ENCODE assay signal across 26 mouse cellular contexts in the genomic region with DNA sequence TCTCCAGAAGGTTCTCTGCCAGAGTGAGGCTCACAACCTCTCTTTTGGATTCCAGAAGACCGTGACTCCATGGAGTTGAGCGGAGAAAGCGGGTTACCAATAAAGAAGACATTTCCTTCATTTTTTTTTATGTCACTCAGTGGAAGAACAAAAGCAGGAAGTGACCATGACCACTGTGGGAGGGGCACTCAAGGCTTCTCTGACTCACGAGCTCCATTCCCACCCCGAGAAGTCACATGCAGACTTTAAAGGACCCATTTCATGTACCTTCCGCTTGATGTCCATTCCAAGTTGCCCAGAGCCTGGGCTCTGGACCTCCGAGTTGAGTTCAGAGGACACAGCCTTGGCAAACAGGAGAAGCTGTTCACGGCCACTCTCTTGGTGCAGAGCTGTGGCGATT. TPM values are rescaled to one million over a fixed set of nuclear protein-coding genes. Genes with fewer than 3 reads are reported as not detected.
DNase-seq lines count a peak whose midpoint lies in the region; ATAC-seq and TF ChIP-seq lines count a peak whose summit lies in the region.
"Had no signal": no experiment of that assay in that cellular context is flagged by ENCODE, and none has a peak within 500 bp of the region (broad histone marks: within the 10 kb centered on the region; RNA-seq: fewer than 3 reads in every experiment).

No protein-coding gene starts in this region.

- H3K36me3 ChIP-seq in liver, adult 2 months (ENCODE audit: control insufficient read depth, insufficient read depth, low read length), result no peaks in the 10 kb centered on the region
- H3K36me3 ChIP-seq: heart, embryonic 10.5 days; hindbrain, embryonic 13.5 days; liver, embryonic 15.5 days; neural tube, embryonic 12.5 days; stomach, embryonic 15.5 days had no signal

- 74% methylated on average over 9 of the region's 9 CpGs for WGBS in liver, adult 2 months

- H3K4me3 ChIP-seq in liver, adult 2 months (ENCODE audit: insufficient read depth, low read depth, low read length), result no peak overlapping the region
- H3K4me3 ChIP-seq in bone marrow macrophage, adult 2 months (ENCODE audit: insufficient read depth, low read length), result peak overlapping the region; percentile 31
- H3K4me3 ChIP-seq: heart, embryonic 10.5 days; hindbrain, embryonic 13.5 days; liver, embryonic 15.5 days; neural tube, embryonic 12.5 days; stomach, embryonic 15.5 days had no signal

- no peaks in the 10 kb centered on the region for H3K4me1 ChIP-seq in liver, adult 2 months (ENCODE audit: control insufficient read depth, insufficient read depth, low read length)
- H3K4me1 ChIP-seq in bone marrow macrophage, adult 2 months (ENCODE audit: control insufficient read depth, insufficient read depth, low read length), result peaks cover 48% of the 10 kb centered on the region
- H3K4me1 ChIP-seq: hindbrain, embryonic 13.5 days; neural tube, embryonic 12.5 days; stomach, embryonic 15.5 days had no signal

- ATAC-seq in megakaryocyte, adult 5-6 weeks (ENCODE audit: poor library complexity, severe bottlenecking), result peak; percentile 61
- ATAC-seq: forebrain, postnatal 0 days; inflammation-experienced regulatory T-cells, adult 6 months; midbrain, embryonic 16.5 days had no signal

- H3K27ac ChIP-seq in liver, adult 2 months (replicated peaks; ENCODE audit: insufficient read depth, low read depth, low read length), result no peak overlapping the region
- H3K27ac ChIP-seq in bone marrow macrophage, adult 2 months (ENCODE audit: insufficient read depth, low read depth, low read length), result peak overlapping the region; percentile 73
- H3K27ac ChIP-seq: heart, embryonic 10.5 days; hindbrain, embryonic 13.5 days; liver, embryonic 15.5 days; neural tube, embryonic 12.5 days; stomach, embryonic 15.5 days had no signal

- TF ChIP-seq CTCF in liver, adult 2 months (IDR thresholded peaks at IDR 0.05; ENCODE audit: low read depth, low read length), result no peak
- no peak for TF ChIP-seq CTCF in bone marrow macrophage, adult 2 months (IDR thresholded peaks at IDR 0.05; ENCODE audit: low read depth, low read length)

- H3K79me2 ChIP-seq in liver, adult 2 months (ENCODE audit: control insufficient read depth, insufficient read depth, low read length), result no peaks in the 10 kb centered on the region

- DNase-seq in liver, adult 2 months (ENCODE audit: extremely low read depth, low read depth, low spot score), result peak; percentile 17
- no peak for DNase-seq in liver
- DNase-seq in 416B (ENCODE audit: low read depth), result peak; percentile 77
- no peak for DNase-seq in cerebellum, postnatal 14 days
- DNase-seq in cerebellum, postnatal 36 days, result no peak
- DNase-seq: cerebellum, adult 9-11 months; embryo, embryonic 11 days; forebrain, postnatal 0 days; heart, postnatal 14 days; kidney, adult 8-10 months; kidney, postnatal 36 days; spleen, adult 18-20 months; thymus, adult 18-20 months; thymus, postnatal 4 days had no signal

- no peak for TF ChIP-seq POLR2A in liver, adult 2 months (IDR thresholded peaks at IDR 0.05; ENCODE audit: extremely low read depth, insufficient read depth, low read length)
- TF ChIP-seq POLR2A in bone marrow macrophage, adult 2 months (IDR thresholded peaks at IDR 0.05; ENCODE audit: borderline replicate concordance, low read depth, low read length), result no peak

- H3K27me3 ChIP-seq in liver, adult 2 months (ENCODE audit: control insufficient read depth, insufficient read depth, low read length), result no peaks in the 10 kb centered on the region
- H3K27me3 ChIP-seq: liver, embryonic 15.5 days; neural tube, embryonic 12.5 days; stomach, embryonic 15.5 days had no signal

- no peak overlapping the region for H3K9ac ChIP-seq in liver, adult 2 months (ENCODE audit: low read depth, low read length)
- H3K9ac ChIP-seq: forebrain, postnatal 0 days; hindbrain, embryonic 13.5 days; liver, embryonic 15.5 days; neural tube, embryonic 12.5 days; stomach, embryonic 15.5 days had no signal

RNA-seq across cellular contexts. Expression of gene Pkd1l2, which starts 31.5 kb away (rescaled TPM):
- total RNA-seq in liver, adult 2 months (2014; rRNA removed), result not detected in 2 replicates
- polyA plus RNA-seq in liver, adult 2 months (2012; rRNA removed), result not detected in 2 replicates
- polyA plus RNA-seq in bone marrow macrophage, adult 2 months (2012; ENCODE audit: insufficient read depth, insufficient read length, missing spikeins), result 0.87 and 1.2 TPM in 2 replicates
- total RNA-seq in megakaryocyte, adult 5-6 weeks (2015), result 0.04 and 0.07 TPM in 2 replicates
- 0.04 and 0.08 TPM in 2 replicates for total RNA-seq in megakaryocyte, adult 5-6 weeks (2017)
- total RNA-seq: forebrain, postnatal 0 days; heart, postnatal 14 days; megakaryocyte-erythroid progenitor cell, adult 5-6 weeks had no signal
- polyA plus RNA-seq: limb, embryonic 11.5 days; liver, embryonic 15.5 days; midbrain, embryonic 16.5 days had no signal

RNA-seq across cellular contexts. Expression of gene Bco1, which starts 44.9 kb away (rescaled TPM):
- 5.2 and 7.2 TPM in 2 replicates for total RNA-seq in liver, adult 2 months (2014; rRNA removed)
- 4.0 TPM in 2 replicates for polyA plus RNA-seq in liver, adult 2 months (2012; rRNA removed)
- polyA plus RNA-seq in bone marrow macrophage, adult 2 months (2012; ENCODE audit: insufficient read depth, insufficient read length, missing spikeins), result not detected in 2 replicates
- total RNA-seq in megakaryocyte, adult 5-6 weeks (2015), result not detected in 2 replicates
- total RNA-seq in megakaryocyte, adult 5-6 weeks (2017), result not detected in 2 replicates
- total RNA-seq: forebrain, postnatal 0 days; heart, postnatal 14 days; layer of hippocampus, postnatal 14 days had no signal
- polyA plus RNA-seq: inflammation-experienced regulatory T-cells, adult 6 months; limb, embryonic 11.5 days had no signal

RNA-seq across cellular contexts. Expression of gene Gcsh, which starts 57.4 kb away (rescaled TPM):
- total RNA-seq in liver, adult 2 months (2014; rRNA removed), result 146 and 161 TPM in 2 replicates
- 75.7 and 96.4 TPM in 2 replicates for polyA plus RNA-seq in liver, adult 2 months (2012; rRNA removed)
- polyA plus RNA-seq in bone marrow macrophage, adult 2 months (2012; ENCODE audit: insufficient read depth, insufficient read length, missing spikeins), result 21.5 and 22.6 TPM in 2 replicates
- total RNA-seq in megakaryocyte, adult 5-6 weeks (2015), result 12.6 and 15.5 TPM in 2 replicates
- total RNA-seq in megakaryocyte, adult 5-6 weeks (2017), result 12.6 and 25.3 TPM in 2 replicates

Comparison
In these comparisons a context has a peak if more than half of its experiments do, and no peak if none do; other contexts are left out.
1. DNase-seq: peak in liver, adult 2 months (single experiment) and 416B (single experiment); none in liver (single experiment), cerebellum, postnatal 14 days (0 of 2) and cerebellum, postnatal 36 days (0 of 2).